Mouse (Mus musculus) frontal cortex, postnatal 25 days (tissue): Measurements from ENCODE around the gene Mettl24.
"Not testable (repeated sequence)": the region's sequence is repeated elsewhere in the genome, so short reads cannot be mapped to it uniquely, and the experiment has no call there.

Experiments used
- DNase-seq, 2 experiments: peaks; one replicate each; pipeline ENCODE4 v3.0.0; 2022; ENCODE audit warnings: low spot score in 2 of 2

The Mettl24 gene

DNA sequence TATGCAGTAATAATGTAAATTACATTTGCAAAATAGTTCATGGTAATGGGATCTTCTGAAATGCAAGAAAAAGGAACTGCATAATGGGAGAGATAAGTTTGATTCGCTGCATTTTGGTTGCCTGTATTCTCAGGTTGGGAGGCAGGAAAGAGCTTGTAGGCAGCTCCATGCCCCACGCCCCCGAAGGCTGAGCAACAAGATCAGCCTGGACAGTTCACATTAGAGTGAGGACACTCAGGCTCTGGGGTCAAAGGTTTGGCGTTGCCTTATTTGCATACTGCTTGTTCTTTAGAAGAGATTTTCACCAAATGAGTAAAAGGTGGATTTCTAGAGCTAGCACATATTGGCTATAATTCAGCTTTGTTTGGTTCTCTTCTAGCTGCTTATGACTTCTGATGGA, 123.1 kb downstream of the Mettl24 start:
- no peak for DNase-seq

DNA sequence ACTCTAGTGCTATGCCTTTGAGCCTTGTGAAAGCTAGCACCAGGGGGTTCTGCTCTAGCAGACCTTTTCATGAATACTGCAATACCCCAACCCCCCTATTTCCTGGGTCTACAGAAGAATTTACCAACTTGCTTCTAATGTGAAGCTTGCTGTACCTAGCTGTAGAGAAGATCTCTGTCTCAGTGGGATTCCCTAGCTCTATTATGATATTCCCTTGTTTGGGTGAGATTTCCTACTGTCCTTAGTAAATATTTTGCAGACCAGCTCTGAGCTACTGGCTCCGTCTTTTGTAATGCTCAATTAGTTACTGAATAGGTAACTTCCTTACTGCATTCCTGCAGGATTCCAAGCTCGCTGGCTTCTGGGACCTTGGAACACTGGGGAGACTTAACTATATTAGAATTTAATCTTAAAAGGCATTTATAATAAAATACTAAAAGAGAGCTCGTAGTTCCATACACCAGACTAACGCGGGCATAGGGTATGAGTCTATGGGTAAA, 126.4 kb downstream of the Mettl24 start:
- not testable (repeated sequence) for DNase-seq

DNA sequence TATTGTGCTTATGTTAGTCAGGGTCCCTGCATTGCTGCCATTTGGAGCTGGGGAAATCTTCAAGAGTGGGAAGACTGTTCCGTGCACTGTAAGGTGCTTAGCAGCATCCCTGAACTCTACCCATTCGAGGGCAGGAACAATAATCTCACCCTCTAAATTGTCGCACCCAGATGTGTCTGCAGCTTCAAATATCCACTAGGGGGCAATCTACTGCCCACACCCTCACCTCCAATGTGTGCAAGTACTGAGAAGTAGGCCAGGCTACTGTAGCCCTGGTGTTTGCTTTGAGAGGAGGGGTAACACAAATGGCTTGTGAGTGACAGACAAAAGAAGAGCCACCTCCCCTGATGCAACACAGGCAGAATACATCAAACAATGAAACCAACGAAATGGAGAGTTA, 130.5 kb downstream of the Mettl24 start:
- DNase-seq, result no peak

DNA sequence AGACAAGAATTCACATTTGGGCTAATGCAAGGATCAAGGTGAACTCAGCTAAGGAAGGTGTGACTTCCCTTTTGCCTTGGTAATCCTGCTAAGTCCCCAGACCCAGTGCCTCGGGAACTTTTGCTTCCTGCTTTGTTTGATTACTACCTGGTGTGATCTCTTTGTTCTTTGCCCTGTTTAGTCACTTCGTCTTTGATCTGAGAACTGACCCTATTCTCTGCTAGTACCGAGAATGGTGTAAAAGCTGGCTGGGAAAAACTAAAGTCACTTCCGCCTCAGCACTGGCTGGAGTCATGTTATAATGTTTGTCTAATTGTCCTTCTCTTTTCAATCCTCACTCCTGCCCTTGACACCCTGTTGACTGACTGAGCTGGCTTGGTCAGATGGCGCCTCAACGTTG, 133.4 kb downstream of the Mettl24 start:
- no peak for DNase-seq

DNA sequence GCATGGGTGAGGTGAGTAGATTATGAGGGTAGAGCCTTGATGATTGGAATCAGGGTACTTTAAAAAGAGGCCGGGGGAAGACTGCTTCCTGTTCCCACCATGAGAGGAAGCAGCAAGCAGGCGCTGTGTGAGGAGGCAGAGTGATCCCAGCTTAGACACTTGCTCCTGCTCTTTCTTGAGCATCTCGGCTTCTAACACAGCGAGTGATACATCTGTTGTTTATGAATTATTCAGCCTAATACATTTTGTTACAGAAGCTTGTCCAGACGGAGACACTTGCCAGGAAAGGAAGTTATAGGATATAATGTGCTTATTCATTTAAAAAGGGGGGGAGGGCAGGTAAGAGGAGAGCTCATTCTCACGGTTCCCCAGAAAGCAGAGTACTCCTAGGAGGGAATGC, 142.9 kb downstream of the Mettl24 start:
- DNase-seq, result no peak

DNA sequence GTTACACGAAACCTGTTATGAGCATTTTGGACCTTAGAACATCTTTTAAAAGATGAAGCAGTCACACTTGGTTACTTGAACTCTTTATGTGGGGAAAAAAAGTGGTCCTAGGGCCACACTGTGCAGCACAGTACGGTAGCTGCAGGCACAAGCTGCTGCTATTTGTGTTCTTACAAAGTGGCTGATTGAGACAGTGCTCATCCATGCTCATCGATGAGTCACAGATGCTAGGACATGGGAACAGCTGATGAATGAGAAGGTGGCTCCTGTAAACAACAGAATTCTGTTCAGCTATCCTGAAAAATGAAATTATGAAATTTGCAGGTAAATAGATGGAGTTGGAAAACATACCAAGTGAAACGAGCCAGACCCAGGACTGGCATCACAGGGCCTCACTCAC, 144.6 kb downstream of the Mettl24 start:
- no peak for DNase-seq

DNA sequence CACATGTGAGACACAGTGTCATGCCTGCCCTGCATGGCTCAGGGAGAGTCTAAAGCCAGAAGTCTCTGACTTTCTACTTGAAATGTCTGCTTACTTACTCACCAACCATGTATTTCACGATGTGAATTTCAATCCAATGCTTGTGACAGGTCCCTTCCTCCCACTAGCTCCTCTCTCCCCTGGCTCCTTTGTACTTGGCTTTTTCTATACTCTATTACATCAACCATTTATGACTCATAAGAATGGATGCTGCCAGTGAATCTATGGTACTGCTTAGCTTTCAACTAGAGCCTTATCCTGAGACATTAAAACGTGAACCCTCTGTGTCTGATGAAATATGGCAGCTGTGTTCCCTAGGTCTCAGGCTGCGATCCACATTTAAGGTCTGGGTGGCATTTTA, 147.2 kb downstream of the Mettl24 start:
- DNase-seq, result no peak

DNA sequence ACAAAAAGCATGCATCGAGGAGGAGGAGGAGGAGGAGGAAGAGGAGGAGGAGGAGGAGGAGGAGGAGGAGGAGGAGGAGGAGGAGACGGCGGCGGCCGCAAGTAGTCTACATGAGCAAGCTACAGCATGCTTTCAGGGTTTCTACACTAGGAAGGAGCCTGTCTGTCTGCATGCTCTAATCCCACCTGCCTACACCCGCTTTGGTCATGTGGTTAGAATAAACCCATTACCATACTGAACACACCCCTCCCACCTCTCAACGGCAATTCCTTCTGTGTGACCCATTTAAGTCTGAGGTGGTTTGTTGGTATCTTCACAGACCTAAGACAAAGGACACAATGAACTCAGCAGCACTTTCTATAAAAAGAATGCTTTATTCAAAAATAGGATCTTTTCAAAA, 148.2 kb downstream of the Mettl24 start:
- no peak for DNase-seq

DNA sequence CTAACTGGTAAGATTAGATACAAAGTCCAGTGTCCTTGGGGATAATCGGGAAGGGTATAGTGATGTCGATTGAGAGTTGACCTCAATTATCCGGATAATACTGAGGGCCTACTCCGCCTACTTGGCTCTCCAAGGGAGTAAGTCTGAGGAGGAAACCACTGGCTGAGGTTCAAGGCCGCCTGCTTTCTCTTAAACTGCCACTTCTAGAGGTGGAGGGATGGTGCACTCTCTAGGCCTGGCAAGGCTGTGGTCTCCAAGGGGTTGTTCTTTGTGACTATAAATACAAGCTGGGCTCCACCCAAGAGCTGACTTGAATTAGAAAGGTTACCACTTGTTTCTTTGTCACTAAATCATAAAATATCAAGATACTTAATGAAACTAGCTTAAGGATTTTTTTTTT, 157.0 kb downstream of the Mettl24 start:
- DNase-seq, result no peak

DNA sequence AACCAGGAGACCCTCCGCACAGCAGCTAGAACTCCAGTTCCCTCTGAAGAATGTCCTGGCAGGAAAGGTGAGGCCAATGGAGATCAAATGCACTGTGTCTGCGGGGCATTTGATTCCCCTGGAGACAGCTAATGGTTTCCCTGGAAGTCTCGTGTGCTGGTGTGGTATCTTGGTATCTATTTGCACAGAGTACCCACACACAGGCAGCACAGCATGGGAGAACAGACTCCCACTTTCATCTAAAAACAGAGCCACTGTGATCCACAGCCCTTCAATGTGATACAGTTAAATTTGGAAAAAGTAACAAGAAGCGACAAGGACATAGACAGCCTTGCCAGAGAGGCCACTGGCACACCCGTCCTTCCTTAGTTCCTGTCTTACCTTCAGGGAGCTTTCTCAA, 160.8 kb downstream of the Mettl24 start:
- DNase-seq, result no peak

DNA sequence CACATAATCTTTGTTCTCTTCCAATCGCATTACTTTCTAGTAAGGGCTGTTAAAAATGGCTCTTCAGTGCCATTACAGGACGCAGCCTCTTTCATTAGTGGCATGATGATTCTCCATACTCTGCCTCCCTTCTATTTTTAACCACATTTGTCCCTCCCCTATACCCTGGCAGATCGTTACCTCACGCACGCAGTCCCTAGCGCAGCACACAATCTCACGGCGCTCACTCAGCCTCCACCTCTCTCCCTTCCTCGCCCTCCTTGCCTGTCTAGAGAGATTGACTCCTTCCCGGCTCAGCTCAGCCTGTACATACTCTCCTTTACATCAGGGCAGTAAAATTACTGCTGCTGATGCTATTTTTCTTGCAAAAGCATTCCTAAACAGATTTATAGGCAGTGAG, 161.5 kb downstream of the Mettl24 start:
- DNase-seq, result no peak

DNA sequence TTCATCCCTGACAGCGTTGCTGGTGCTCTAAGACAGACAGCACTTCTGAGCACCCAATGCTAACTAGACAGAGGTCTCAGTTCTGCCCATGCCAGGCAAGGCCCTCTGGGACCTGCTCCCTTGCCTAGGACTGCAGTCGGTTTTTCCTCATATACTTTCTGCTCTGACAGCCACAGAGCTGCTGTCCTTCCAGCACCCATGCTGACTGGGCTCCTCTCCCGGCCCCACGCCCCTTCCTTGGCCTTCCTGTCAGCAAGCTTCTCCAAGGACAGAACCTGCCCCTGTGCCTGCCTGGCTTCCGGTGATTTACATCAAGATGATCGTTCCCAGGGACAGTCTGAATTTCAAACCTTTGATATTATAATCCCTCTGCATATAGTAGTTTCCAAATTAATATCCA, 162.5 kb downstream of the Mettl24 start:
- no peak for DNase-seq

DNA sequence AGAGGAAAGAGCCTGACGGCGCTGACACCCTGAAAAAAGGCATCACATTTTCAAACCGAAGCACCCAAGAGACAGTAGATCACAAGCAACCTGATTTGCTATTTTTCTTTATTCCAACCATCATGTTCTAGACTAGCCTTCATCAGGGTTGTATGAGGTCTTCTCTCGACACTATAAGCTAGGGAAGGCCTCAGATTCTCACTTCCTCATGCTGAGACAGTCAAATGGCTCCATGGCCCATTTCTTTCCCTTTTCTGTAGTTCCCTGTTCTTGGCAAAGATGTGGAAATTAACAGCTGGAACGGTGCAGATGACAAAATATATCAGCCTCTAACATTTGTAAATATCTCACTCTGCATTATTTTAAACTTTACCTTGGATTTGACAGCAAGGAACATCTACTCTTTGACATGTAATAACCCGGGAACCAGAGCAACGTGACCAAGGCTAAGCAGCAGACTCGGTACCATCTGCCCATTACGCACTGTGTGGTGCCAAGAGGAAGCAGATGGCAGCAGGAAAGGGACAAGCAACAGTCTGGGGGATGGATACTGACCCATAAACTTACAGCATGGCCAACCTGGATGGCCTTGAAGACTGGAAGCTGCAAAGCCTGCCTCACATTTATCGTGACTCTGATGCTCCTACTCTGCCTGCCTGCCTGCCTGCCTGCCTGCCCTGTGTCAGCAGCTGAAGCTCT, 164.2 kb downstream of the Mettl24 start:
- no peak for DNase-seq

DNA sequence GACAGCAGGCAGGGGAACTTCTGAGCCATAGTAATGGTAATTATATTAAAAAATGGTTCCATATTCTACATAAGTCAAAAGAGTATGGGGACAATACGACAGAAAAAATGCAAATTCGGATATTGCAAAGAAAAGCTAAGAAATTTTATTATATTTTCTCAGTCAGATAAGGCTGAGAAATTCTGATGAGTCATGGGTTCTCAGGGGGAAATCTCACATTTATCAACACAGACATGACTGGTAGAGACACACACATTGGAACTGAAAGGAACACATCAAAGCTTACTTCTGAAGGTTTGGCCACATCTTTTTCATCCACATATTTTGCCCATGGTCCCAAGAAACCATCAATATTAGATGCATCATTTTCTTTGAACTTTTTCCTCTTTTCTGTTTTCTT, 167.6 kb downstream of the Mettl24 start:
- DNase-seq, result no peak

DNA sequence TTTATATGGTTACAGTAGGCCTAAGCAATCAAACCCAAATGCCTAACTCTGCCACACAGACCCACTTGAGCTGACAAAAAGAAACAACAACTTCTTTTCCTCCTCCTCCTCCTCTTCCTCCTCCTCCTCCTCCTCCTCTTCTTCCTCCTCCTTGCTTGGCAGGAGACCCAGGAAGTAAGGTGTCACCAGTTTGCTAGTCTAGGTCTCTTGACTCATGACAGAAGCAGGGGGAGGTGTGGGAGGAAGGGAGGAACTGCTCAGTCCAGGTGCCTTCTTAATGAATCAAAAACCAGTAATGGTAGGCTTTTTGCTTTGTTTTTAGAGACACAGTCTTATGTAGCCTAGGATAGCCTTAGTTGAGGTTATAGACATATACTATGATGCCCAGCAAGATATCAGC, 168.1 kb downstream of the Mettl24 start:
- no peak for DNase-seq

DNA sequence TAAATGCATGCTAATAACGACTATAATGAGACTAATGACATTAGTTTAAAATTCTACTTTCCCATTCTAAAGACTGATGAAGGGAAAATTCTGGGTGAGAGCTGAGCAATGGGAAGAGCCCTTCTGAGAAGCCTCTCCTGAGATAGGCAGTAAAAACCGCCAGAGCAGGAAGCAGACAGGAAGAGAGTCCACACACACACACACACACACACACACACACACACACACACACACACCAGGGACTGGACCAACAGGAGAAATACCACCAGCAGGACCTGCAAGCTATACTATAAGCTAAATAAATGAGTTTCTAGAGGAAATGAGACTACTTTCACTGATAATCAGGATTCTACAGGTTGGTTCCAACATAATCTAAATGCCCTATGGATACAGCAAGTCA, 172.5 kb downstream of the Mettl24 start:
- no peak for DNase-seq

DNA sequence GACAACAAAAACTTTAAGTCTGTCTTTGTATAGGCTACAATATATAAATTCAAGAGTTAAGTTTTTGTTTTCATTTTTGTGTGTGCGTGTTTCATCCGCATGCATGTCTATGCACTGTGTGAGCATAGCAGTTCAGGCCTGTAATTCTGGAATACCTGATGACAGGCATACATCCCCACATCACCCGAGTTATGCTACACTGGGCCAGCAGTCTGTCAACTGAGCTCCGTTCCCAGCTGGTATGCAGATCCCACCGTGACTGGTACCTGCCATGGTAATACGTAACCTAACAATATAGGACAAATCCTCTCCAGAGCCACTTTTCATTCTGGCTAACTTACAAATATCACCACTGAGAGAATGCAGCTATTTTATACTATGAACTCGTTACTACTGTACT, 173.6 kb downstream of the Mettl24 start:
- no peak for DNase-seq

DNA sequence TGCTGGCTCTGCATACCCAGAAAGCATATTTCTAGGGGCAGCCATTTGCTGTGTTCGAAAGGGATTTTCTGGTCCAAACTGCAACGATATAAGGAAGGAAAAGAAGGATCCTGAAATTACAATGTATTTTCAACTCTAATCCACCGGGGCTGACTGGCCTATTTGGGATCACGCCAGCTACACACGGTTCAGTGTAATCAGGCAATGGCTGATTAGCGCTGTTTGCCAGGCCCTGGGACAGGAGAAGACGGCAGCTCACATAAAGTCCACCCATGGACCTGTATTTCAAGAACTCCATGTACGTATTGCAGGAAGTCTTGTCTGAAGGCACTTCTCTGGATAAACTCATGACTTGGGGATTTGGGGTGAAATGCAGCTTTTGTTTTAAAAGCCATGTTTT, 174.5 kb downstream of the Mettl24 start:
- DNase-seq, result no peak
